Mouse (Mus musculus) embryonic facial prominence, embryonic 13.5 days (tissue): ENCODE data around the gene Med18. TPM values are rescaled to one million over a fixed set of nuclear protein-coding genes. Genes with fewer than 3 reads are reported as not detected.

ENCODE experiments used
- ATAC-seq: fragments of 200-750 bp; cut with Nextera tagmentation; 2 replicates; pipeline ENCODE4 v1.8.0; 2017; ENCODE audit warnings: low read depth; ENCODE audit not compliant: insufficient number of reproducible peaks, insufficient read depth, low FRiP score, low TSS enrichment
- H3K27ac ChIP-seq: fragments of 300-500 bp; sonication (generic); 2 replicates; pipeline ENCODE4 v1.5.1; 2015; ENCODE audit warnings: moderate library complexity, mild to moderate bottlenecking, inconsistent platforms
- H3K27me3 ChIP-seq: fragments of 300-500 bp; sonication (generic); 2 replicates; pipeline ENCODE4 v1.6.1; 2015; ENCODE audit warnings: mild to moderate bottlenecking, inconsistent platforms
- H3K36me3 ChIP-seq: fragments of 300-500 bp; sonication (generic); 2 replicates; pipeline ENCODE4 v1.6.1; 2015; ENCODE audit warnings: mild to moderate bottlenecking, inconsistent platforms
- H3K4me1 ChIP-seq: fragments of 300-500 bp; sonication (generic); 2 replicates; pipeline ENCODE4 v1.6.1; 2015; ENCODE audit warnings: inconsistent platforms
- H3K4me2 ChIP-seq: fragments of 300-500 bp; sonication (generic); 2 replicates; pipeline ENCODE4 v1.6.1; 2015; ENCODE audit warnings: moderate library complexity, mild to moderate bottlenecking, inconsistent platforms
- H3K4me3 ChIP-seq: fragments of 300-500 bp; sonication (generic); 2 replicates; pipeline ENCODE4 v1.5.1; 2015; ENCODE audit warnings: mild to moderate bottlenecking, inconsistent platforms
- H3K9ac ChIP-seq: fragments of 300-500 bp; sonication (generic); 2 replicates; pipeline ENCODE4 v1.6.1; 2015; ENCODE audit warnings: mild to moderate bottlenecking, inconsistent platforms
- H3K9me3 ChIP-seq: fragments of 300-500 bp; sonication (generic); 2 replicates; pipeline ENCODE4 v1.6.1; 2016; ENCODE audit warnings: inconsistent platforms
- WGBS: fragments of 180-500 bp; shearing (Covaris S2); methylation state at CpG from one replicate; pipeline ENCODE4 v1.1.7; 2015; ENCODE audit warnings: mixed read lengths; 5-methylcytosine and 5-hydroxymethylcytosine counted together
- polyA plus RNA-seq: library from polyadenylated mRNA; unstranded; fragments of >200 nt; fragmentation: Nextera tagmentation; extraction: Ambion mirVana; gene quantifications from 2 replicates; pipeline ENCODE4 v1.2.1, GENCODE M21; 2015

Med18 gene
- polyA plus RNA-seq, 1 experiment from 2014 or later = 28.7 TPM

DNA sequence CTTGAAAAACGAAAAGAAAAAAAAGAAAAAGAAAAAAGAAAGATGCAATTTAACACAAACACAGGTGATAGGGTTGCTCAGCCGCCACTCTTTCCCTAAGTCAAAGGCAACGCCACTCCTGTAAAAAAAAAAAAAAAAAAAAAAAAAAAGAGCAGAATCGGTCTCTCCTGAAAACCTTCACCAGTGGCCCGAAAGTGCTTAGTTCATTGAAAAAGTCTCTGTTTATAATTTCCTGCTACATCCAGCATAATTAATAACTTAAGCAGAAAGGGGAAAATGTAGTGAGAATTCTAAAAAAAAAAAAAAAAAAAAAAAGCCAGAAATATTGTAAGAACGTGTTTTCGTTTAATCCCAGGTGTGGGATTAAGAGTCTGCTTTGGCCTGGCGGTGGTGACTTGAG lies 19.2 kb downstream of the Med18 start:
- Histone ChIP-seq H3K36me3 (no peaks in the 10 kb centered on the region), H3K27ac (no peak overlapping the region), H3K27me3 (no peaks in the 10 kb centered on the region), H3K9ac (no peak overlapping the region), H3K9me3 (0 out of 2 replicates have a peak, but pooled peaks cover 7% of the 10 kb centered on the region), H3K4me3 (no peak overlapping the region), H3K4me2 (no peak overlapping the region), H3K4me1 (no peaks in the 10 kb centered on the region)
- WGBS = 77% methylated on average over 8 of the region's 8 CpGs
- ATAC-seq = no peak

DNA sequence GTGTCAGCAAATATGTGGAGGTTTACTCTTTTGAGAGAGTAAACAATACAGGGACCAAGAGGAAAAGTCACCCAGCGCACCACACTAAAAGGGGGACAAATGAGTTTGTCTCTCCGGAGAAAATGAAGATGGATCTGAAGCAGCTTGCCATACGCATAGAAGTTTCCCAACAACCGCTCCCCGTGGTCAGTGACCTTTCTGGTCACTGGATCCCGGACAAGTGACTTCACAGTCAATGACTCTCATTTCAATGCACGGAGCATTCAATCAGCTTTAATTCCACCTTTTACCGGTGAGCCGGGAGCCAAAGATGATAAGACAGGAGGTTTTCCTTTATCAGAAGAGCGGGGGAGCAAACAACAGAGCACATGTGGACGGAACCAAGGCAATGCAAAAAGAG lies 25.9 kb downstream of the Med18 start:
- WGBS = 47% methylated on average over 11 of the region's 11 CpGs

DNA sequence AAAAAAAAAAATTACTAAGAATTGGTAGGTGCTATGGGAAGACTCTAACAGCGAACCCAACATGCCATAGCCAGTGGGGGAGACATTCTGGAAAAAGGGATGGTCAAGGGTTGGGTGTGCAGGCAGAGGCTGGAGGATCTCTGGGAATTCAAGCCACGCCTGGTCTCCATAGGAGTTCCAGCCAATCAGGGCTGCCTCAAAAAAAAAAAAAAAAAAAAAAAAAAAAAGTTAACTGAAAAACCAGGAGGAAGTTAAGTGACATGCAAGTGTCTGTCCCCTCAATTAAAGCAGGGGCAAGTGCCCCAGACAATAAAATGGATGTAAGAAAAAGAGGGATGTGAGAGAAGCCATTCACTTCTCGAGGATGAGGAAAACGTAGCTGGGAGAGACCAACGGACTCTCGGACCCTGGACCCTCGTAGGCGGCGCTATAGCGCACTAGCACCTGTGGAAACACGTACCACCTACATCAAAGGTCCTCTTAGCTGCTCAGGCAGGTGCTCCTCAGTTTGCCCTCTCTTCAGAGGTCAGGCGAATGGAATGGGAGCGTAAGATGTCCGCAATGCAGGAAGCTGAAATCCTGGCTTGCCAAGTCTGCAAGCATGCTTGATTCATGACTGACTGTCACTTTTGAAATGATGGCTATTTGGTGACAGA lies 30.9 kb downstream of the Med18 start:
- H3K27ac ChIP-seq = no peak overlapping the region
- H3K4me3 ChIP-seq = 0 out of 2 replicates have a peak overlapping the region, but pooled peaks have one; percentile 10
- H3K4me1 ChIP-seq = 0 out of 2 replicates have a peak, but pooled peaks cover 2% of the 10 kb centered on the region
- peak overlapping the region; percentile 43 for H3K4me2 ChIP-seq
- peak overlapping the region; percentile 32; the same call in 1 of the 2 replicates for H3K9ac ChIP-seq
- no peaks in the 10 kb centered on the region for H3K9me3 ChIP-seq
- H3K36me3 ChIP-seq = no peaks in the 10 kb centered on the region
- no peaks in the 10 kb centered on the region for H3K27me3 ChIP-seq
- WGBS = 13% methylated on average over 14 of the region's 14 CpGs
- no peak for ATAC-seq

More for the DNA sequence above, 25.9 kb downstream of the Med18 start:
- Histone ChIP-seq H3K9me3 (0 out of 2 replicates have a peak, but pooled peaks cover under 1% of the 10 kb centered on the region), H3K9ac (no peak overlapping the region), H3K27ac (no peak overlapping the region), H3K4me2 (no peak overlapping the region), H3K4me1 (0 out of 2 replicates have a peak, but pooled peaks cover 2% of the 10 kb centered on the region), H3K4me3 (no peak overlapping the region), H3K27me3 (no peaks in the 10 kb centered on the region), H3K36me3 (no peaks in the 10 kb centered on the region)
- ATAC-seq = no peak

DNA sequence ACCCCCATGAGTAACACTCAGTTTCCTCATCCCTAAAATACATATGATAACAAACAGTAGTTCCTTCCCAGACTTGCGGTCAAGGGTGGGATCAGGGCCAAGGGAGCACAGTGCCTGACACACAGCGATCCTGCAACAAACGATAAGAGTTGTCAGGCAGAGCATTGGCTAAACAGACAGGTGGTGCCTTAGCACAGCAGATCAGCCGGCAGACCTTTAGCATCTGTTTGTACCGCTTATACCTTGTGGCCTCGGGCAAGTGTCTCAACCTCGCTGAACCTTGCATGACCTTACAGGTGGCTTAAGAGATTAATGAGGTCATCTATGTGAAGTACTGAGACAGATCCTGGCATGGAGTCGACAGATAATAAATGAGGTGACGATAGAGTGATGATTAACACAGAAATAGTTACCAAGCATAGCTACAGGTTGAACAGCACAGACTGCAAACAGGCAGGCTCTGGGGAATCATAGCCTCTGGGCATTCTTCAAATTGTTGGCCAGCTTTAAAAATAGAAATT lies 35.6 kb downstream of the Med18 start:
- no peak for ATAC-seq
- H3K27ac ChIP-seq = no peak overlapping the region
- H3K9me3 ChIP-seq = no peaks in the 10 kb centered on the region
- no peak overlapping the region for H3K4me2 ChIP-seq
- 48% methylated on average over 9 of the region's 9 CpGs for whole genome bisulfite sequencing
- no peaks in the 10 kb centered on the region for H3K27me3 ChIP-seq
- no peak overlapping the region for H3K4me3 ChIP-seq
- no peaks in the 10 kb centered on the region for H3K36me3 ChIP-seq
- H3K9ac ChIP-seq = no peak overlapping the region
- 0 out of 2 replicates have a peak, but pooled peaks cover 2% of the 10 kb centered on the region for H3K4me1 ChIP-seq

DNA sequence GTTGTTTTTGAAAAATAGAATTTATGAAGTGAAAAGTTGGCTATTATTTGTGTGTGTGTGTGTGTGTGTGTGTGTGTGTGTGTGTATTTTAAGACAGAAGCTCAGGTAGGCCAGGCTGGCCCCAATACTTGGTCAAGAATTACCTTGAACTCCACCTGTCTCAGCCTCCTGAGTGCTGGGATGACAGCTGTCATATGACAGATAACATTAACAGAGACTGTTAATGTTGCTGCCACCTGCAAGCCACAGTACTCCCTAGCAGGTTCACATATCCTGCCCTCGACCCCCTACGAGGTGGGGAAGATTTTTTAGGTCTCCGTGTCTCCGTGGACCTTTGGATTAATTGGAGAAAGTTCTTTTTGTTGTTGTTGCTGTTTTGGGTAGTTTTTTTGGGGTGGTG lies 36.2 kb downstream of the Med18 start:
- H3K9me3 ChIP-seq = no peaks in the 10 kb centered on the region
- H3K4me1 ChIP-seq = no peaks in the 10 kb centered on the region
- H3K27me3 ChIP-seq = no peaks in the 10 kb centered on the region
- no peak overlapping the region for H3K9ac ChIP-seq
- no peak overlapping the region for H3K27ac ChIP-seq
- no peak overlapping the region for H3K4me2 ChIP-seq
- ATAC-seq = no peak
- H3K36me3 ChIP-seq = no peaks in the 10 kb centered on the region
- H3K4me3 ChIP-seq = no peak overlapping the region
- whole genome bisulfite sequencing = 74% methylated on average over 4 of the region's 4 CpGs

DNA sequence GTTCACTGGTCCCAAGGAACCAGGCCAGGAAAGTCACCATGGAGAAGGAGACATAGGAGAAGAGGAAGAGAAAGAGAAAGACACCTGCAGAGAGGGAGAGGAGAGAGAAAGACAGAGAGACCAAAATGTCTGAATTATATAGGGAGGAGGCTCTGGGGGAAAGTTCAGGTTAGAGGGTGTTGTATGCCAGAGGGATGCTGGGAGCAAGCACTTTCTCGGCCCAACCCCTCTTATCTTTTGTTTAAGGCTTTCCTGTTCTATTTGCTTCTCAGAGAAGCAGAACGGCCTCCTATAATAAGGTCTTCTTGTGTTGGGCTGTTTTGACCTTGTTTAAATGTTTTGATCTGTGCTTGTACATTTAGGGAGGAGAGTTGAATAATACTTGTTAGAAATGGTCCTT lies 37.7 kb downstream of the Med18 start:
- H3K27me3 ChIP-seq = no peaks in the 10 kb centered on the region
- H3K4me1 ChIP-seq = peaks cover 1% of the 10 kb centered on the region
- H3K9me3 ChIP-seq = no peaks in the 10 kb centered on the region
- H3K27ac ChIP-seq = no peak overlapping the region
- no peaks in the 10 kb centered on the region for H3K36me3 ChIP-seq
- 61% methylated on average over 2 of the region's 2 CpGs for WGBS
- H3K4me3 ChIP-seq = no peak overlapping the region
- no peak overlapping the region for H3K4me2 ChIP-seq
- ATAC-seq = no peak
- H3K9ac ChIP-seq = no peak overlapping the region

DNA sequence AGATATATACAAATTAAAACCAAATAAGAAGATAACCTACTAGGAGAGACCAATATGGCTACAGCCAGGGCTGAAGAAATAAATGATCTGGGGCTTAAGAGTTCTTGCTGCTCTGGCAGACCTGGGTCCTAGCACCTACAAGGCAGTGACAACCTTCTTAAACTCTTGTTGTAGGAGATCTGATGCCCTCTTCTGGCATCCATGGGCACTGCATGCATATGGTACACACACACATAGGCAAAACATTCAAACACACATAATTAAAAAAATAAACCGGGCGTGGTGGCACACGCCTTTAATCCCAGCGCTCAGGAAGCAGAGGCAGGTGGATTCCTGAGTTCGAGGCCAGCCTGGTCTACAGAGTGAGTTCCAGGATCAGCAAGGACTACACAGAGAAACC lies 39.0 kb downstream of the Med18 start:
- Histone ChIP-seq H3K27me3 (no peaks in the 10 kb centered on the region), H3K4me2 (no peak overlapping the region), H3K27ac (no peak overlapping the region), H3K4me3 (no peak overlapping the region), H3K9ac (no peak overlapping the region), H3K36me3 (no peaks in the 10 kb centered on the region), H3K9me3 (no peaks in the 10 kb centered on the region), H3K4me1 (peaks cover 14% of the 10 kb centered on the region)
- ATAC-seq = no peak
- WGBS = 92% methylated on average over 5 of the region's 5 CpGs

DNA sequence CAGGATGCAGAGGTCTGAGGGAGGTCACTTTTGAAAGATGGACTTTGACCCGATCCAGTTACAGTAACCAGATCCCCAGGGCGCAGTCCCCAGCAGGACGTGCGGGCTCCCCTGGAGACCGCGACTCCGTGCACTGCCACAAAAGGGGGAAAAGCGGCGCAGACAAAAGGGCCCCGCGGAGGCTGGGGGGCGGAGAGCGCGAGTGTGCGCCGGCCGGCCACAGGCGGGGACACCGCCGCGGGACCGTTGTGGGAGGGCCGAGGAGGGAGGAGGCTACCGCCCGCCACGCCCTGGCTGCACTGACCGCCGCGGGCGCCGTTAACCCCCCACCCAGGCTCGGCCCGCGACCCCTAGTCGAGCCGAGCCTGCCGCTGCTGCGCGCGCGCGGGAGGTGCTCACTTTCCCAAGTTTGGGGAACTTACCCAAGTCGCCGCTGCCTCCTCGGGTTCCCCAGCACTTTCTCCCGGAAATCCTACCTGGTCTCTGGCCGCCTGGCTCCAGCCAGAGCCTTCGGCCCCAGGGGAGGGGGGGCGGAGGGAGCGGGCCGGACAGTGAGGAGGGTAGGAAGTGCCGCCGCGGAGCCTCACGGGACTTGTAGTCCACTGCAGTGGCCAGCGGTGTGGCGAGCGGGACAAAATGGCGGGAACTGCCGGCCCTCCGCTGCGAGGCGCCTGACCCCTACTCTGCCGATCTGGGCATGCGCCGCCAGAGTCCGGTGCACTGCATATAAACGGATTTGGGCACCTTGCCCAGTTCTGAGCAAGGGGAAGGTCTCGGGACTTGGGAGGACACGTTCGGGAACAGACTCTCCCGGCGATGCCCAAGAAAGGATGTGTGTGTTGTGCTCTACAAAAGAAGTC lies 41.6 kb downstream of the Med18 start, which contains the start of gene Phactr4:
TSS of gene Phactr4 (minus strand) at position 567 of the 860 bp plus-strand sequence.
- ATAC-seq = peak; percentile 91
- Histone ChIP-seq H3K36me3 (0 out of 2 replicates have a peak, but pooled peaks cover 5% of the 10 kb centered on the region), H3K27ac (peak within 1 kb of the TSS; percentile 98), H3K4me1 (peaks cover 17% of the 10 kb centered on the region), H3K4me2 (peak within 1 kb of the TSS; percentile 60), H3K9ac (peak within 1 kb of the TSS; percentile 97), H3K4me3 (peak within 1 kb of the TSS; percentile 84), H3K9me3 (no peaks in the 10 kb centered on the region), H3K27me3 (no peaks in the 10 kb centered on the region)
- WGBS = under 1% methylated on average over 70 of the region's 73 CpGs

DNA sequence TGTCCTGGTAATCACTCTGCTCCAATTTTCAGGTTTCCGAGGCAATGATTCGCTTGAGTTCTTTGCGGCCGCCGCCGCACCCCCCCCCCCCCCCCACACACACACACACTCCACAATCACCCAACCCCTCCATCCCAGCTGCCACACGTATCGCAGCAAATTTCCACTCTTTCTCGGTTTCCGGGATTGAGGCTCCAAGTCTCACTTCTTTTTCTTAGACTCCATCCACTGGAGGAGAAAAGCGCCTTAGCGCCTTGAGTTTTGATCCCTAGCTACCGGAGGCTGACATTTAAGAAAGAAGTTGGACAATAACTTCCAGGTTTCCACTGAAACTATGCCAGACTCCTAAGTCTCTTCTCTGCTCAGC lies 42.2 kb downstream of the Med18 start:
- Histone ChIP-seq H3K4me3 (peak overlapping the region; percentile 84), H3K27ac (peak overlapping the region; percentile 98), H3K4me2 (peak overlapping the region; percentile 60), H3K27me3 (no peaks in the 10 kb centered on the region), H3K9me3 (no peaks in the 10 kb centered on the region), H3K9ac (peak overlapping the region; percentile 97), H3K36me3 (0 out of 2 replicates have a peak, but pooled peaks cover 5% of the 10 kb centered on the region), H3K4me1 (peaks cover 17% of the 10 kb centered on the region)
- no peak for ATAC-seq
- 1% methylated on average over 13 of the region's 13 CpGs for WGBS

DNA sequence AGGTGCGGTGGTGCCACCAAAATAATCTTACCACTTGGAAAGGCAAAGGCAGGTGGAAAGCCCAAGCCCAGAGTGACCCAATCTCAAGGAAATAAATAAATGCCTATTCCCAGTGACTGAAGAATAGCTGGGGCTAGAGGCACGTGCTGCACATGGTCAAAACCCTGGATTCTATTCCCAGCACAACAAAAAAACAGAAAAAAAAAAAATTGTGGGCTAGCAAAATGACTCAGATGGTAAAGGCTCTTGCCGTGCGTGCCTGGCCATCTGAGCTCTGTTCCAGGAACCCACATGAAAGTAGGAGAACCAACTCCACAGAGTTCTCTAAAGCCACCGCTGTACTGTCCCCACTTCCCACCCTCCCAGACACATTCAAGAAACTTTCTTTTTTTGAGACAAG lies 43.2 kb downstream of the Med18 start:
- Histone ChIP-seq H3K9ac (no peak overlapping the region), H3K36me3 (0 out of 2 replicates have a peak, but pooled peaks cover 5% of the 10 kb centered on the region), H3K9me3 (no peaks in the 10 kb centered on the region), H3K4me1 (peaks cover 23% of the 10 kb centered on the region), H3K4me2 (peak overlapping the region; percentile 60), H3K27me3 (no peaks in the 10 kb centered on the region), H3K4me3 (peak overlapping the region; percentile 84; the same call in 1 of the 2 replicates), H3K27ac (no peak overlapping the region)
- ATAC-seq = no peak
- 63% methylated on average over 5 of the region's 5 CpGs for WGBS

DNA sequence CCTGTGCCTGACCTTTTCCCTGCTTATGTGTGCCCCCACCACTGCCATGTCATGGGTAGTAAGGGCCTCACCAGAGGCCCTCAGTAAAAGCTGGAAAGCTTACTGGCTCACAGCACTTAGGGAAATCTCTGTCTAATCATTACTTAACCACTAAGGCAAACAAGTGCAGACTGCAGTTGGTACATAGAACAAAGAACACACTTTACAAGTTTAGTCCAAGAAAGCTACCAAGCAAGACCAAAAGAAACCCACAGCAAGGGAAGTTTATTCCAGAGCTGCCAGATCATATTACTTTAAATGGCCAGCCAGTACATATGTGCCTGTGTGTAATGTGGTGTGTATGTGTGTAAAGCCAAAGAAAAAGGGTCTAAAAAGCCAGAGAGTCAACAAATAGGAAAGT lies 47.8 kb downstream of the Med18 start:
- Histone ChIP-seq H3K27ac (no peak overlapping the region; the same call in 1 of the 2 replicates), H3K9ac (no peak overlapping the region), H3K4me2 (no peak overlapping the region), H3K27me3 (no peaks in the 10 kb centered on the region), H3K9me3 (no peaks in the 10 kb centered on the region), H3K36me3 (peaks cover 12% of the 10 kb centered on the region), H3K4me1 (peaks cover 21% of the 10 kb centered on the region), H3K4me3 (no peak overlapping the region)
- no peak for ATAC-seq
